In the genomic region with DNA sequence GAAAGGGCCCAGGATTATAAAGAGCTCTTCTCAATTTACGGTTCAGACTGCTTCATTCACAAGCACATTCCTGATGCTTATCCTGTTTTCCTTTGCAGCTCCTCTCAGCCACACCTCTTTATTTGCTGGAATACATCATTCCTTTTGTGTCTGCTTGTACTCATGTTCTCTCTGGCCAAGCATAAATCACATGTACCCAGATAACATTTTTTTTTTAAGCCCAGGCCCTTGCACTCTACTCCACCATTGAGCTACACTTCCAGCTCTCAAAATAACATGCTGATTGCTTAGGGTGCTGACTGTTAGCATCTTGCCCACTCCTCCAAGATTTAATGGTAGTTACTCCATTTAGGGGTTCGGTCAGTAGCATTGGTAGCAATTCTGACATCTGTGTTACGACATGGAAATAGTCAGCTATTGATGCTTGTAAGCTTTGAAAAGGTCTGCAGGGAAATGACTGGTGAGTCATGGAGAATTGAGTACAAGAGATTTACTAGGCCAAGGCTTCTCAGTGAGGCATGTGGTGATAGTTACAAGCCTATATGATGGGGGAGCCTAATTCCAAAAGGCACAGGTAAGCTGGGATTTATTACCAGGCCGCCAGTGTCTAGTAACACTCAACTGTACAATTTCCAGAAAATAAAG, we compare ENCODE assay signal across 8 mouse cellular contexts. TPM values are rescaled to one million over a fixed set of nuclear protein-coding genes. Genes with fewer than 3 reads are reported as not detected.
DNase-seq lines count a peak whose midpoint lies in the region; ATAC-seq and TF ChIP-seq lines count a peak whose summit lies in the region.

No protein-coding gene starts in this region.

- H3K4me2 ChIP-seq in neural tube, embryonic 14.5 days (ENCODE audit: low read depth, low read length): peak overlapping the region; percentile 66

- H3K27ac ChIP-seq in left cerebral cortex, adult 2 months: no peak overlapping the region
- no peak overlapping the region for H3K27ac ChIP-seq in embryonic fibroblast, embryonic 13.5 days (ENCODE audit: insufficient read depth, low read length)
- no peak overlapping the region for H3K27ac ChIP-seq in limb, embryonic 10.5 days
- H3K27ac ChIP-seq in neural tube, embryonic 14.5 days (ENCODE audit: low read depth, low read length): no peak overlapping the region

- peaks cover 4% of the 10 kb centered on the region; the same call in 1 of the 2 replicates for H3K4me1 ChIP-seq in embryonic fibroblast, embryonic 13.5 days (ENCODE audit: control insufficient read depth, insufficient read depth, low read length)
- peaks cover 28% of the 10 kb centered on the region for H3K4me1 ChIP-seq in limb, embryonic 10.5 days
- H3K4me1 ChIP-seq in neural tube, embryonic 14.5 days (ENCODE audit: control insufficient read depth, insufficient read depth, low read length): peaks cover 20% of the 10 kb centered on the region; the same call in 1 of the 2 replicates

- no peak for DNase-seq in left cerebral cortex, adult 2 months (ENCODE audit: extremely low spot score in 1 of 2, low spot score in 2 of 2)
- no peak for DNase-seq in left cerebral cortex, postnatal 10 days (ENCODE audit: extremely low spot score in 1 of 2, low spot score in 2 of 2)
- DNase-seq in limb, embryonic 10.5 days (ENCODE audit: low spot score): no peak
- DNase-seq in cerebellum, postnatal 4 days (ENCODE audit: low spot score in 2 of 2): no peak
- DNase-seq in adrenal gland, postnatal 36 days: no peak
- DNase-seq in gastrocnemius, adult 18-20 months (ENCODE audit: low spot score): no peak

- no peak for TF ChIP-seq POLR2A in embryonic fibroblast, embryonic 13.5 days (IDR thresholded peaks at IDR 0.05; ENCODE audit: low read depth, low read length)

- no peak for TF ChIP-seq CTCF in left cerebral cortex, adult 2 months (IDR thresholded peaks at IDR 0.05)
- no peak for TF ChIP-seq CTCF in embryonic fibroblast, embryonic 13.5 days (IDR thresholded peaks at IDR 0.05; ENCODE audit: borderline replicate concordance, insufficient read depth, low read length)

- 79% methylated on average over 4 of the region's 4 CpGs for WGBS in limb, embryonic 10.5 days
- WGBS in neural tube, embryonic 14.5 days: 50% methylated on average over 4 of the region's 4 CpGs

- intact Hi-C loops in left cerebral cortex, adult 2 months (cut with DNase I): no loop called here
- intact Hi-C loops in left cerebral cortex, postnatal 10 days (cut with DNase I): no loop called here

- H3K9ac ChIP-seq in neural tube, embryonic 14.5 days (replicated peaks; ENCODE audit: low read depth, low read length): no peak overlapping the region; the same call in 1 of the 2 replicates

- H3K4me3 ChIP-seq in left cerebral cortex, adult 2 months: peak overlapping the region; percentile 86
- peak overlapping the region; percentile 63 for H3K4me3 ChIP-seq in embryonic fibroblast, embryonic 13.5 days (ENCODE audit: insufficient read depth, low read length)
- peak overlapping the region; percentile 89 for H3K4me3 ChIP-seq in limb, embryonic 10.5 days
- peak overlapping the region; percentile 54 for H3K4me3 ChIP-seq in neural tube, embryonic 14.5 days (ENCODE audit: low read depth, low read length)

- ATAC-seq in neural tube, embryonic 14.5 days (ENCODE audit: low read depth): no peak

- H3K27me3 ChIP-seq in limb, embryonic 10.5 days (ENCODE audit: low read depth, poor library complexity, severe bottlenecking): no peaks in the 10 kb centered on the region
- H3K27me3 ChIP-seq in neural tube, embryonic 14.5 days (ENCODE audit: control insufficient read depth, insufficient read depth, low read length): no peaks in the 10 kb centered on the region

- H3K9me3 ChIP-seq in limb, embryonic 10.5 days (replicated peaks): no peaks in the 10 kb centered on the region
- no peaks in the 10 kb centered on the region for H3K9me3 ChIP-seq in neural tube, embryonic 14.5 days (ENCODE audit: control insufficient read depth, low read length)

- peaks cover 30% of the 10 kb centered on the region for H3K36me3 ChIP-seq in limb, embryonic 10.5 days
- H3K36me3 ChIP-seq in neural tube, embryonic 14.5 days (ENCODE audit: control insufficient read depth, insufficient read depth, low read length): peaks cover 17% of the 10 kb centered on the region; the same call in 1 of the 2 replicates

RNA-seq across cellular contexts. Expression of gene D930007J09Rik, which starts 1.2 kb away (rescaled TPM):
- not detected for total RNA-seq in left cerebral cortex, adult 2 months (2021)
- 1 to 10 TPM; 1.5 to 2.1 TPM for total RNA-seq in left cerebral cortex, postnatal 10 days (2021)
- not detected in 2 replicates for polyA plus RNA-seq in embryonic fibroblast, embryonic 13.5 days (2011; ENCODE audit: insufficient read length, low read depth, missing spikeins)
- polyA plus RNA-seq in limb, embryonic 10.5 days (2016; fragmentation: Nextera tagmentation; extraction: Ambion mirVana): not detected in 2 replicates
- polyA plus RNA-seq in neural tube, embryonic 14.5 days (2014; fragmentation: Nextera tagmentation; extraction: Ambion mirVana): not detected in 2 replicates
- not detected for total RNA-seq in adrenal gland, postnatal 36 days (2021)
- total RNA-seq in gastrocnemius, adult 18-20 months (2021): not detected

RNA-seq across cellular contexts. Expression of gene Wrnip1, which starts 2.0 kb away (rescaled TPM):
- 10 to 100 TPM; 57.0 to 63.4 TPM for total RNA-seq in left cerebral cortex, adult 2 months (2021)
- 10 to 100 TPM; 55.7 to 57.6 TPM for total RNA-seq in left cerebral cortex, postnatal 10 days (2021)
- 27.2 and 29.5 TPM in 2 replicates for polyA plus RNA-seq in embryonic fibroblast, embryonic 13.5 days (2011; ENCODE audit: insufficient read length, low read depth, missing spikeins)
- 14.8 and 20.6 TPM in 2 replicates for polyA plus RNA-seq in limb, embryonic 10.5 days (2016; fragmentation: Nextera tagmentation; extraction: Ambion mirVana)
- 25.6 and 29.0 TPM in 2 replicates for polyA plus RNA-seq in neural tube, embryonic 14.5 days (2014; fragmentation: Nextera tagmentation; extraction: Ambion mirVana)
- 10 to 100 TPM; 37.0 to 48.8 TPM for total RNA-seq in adrenal gland, postnatal 36 days (2021)
- 1 to 10 TPM; 5.9 to 6.1 TPM for total RNA-seq in gastrocnemius, adult 18-20 months (2021)

RNA-seq across cellular contexts. Expression of gene Mylk4, which starts 20.1 kb away (rescaled TPM):
- total RNA-seq in left cerebral cortex, adult 2 months (2021): under 1 TPM; 0.07 to 0.16 TPM
- under 1 TPM; 0.47 to 0.62 TPM for total RNA-seq in left cerebral cortex, postnatal 10 days (2021)
- polyA plus RNA-seq in embryonic fibroblast, embryonic 13.5 days (2011; ENCODE audit: insufficient read length, low read depth, missing spikeins): not detected in 2 replicates
- polyA plus RNA-seq in limb, embryonic 10.5 days (2016; fragmentation: Nextera tagmentation; extraction: Ambion mirVana): 0.13 and 0.26 TPM in 2 replicates
- 0.28 TPM in 1 of 2 replicates, not detected in the other for polyA plus RNA-seq in neural tube, embryonic 14.5 days (2014; fragmentation: Nextera tagmentation; extraction: Ambion mirVana)
- not detected for total RNA-seq in adrenal gland, postnatal 36 days (2021)
- 1,000 to 10,000 TPM; 1,080 to 1,440 TPM for total RNA-seq in gastrocnemius, adult 18-20 months (2021)

RNA-seq across cellular contexts. Expression of gene Serpinb1a, which starts 47.2 kb away (rescaled TPM):
- total RNA-seq in left cerebral cortex, adult 2 months (2021): 1 to 10 TPM; 2.6 to 4.6 TPM
- total RNA-seq in left cerebral cortex, postnatal 10 days (2021): 1 to 10 TPM; 1.5 to 2.3 TPM
- 12.6 and 22.7 TPM in 2 replicates for polyA plus RNA-seq in embryonic fibroblast, embryonic 13.5 days (2011; ENCODE audit: insufficient read length, low read depth, missing spikeins)
- polyA plus RNA-seq in limb, embryonic 10.5 days (2016; fragmentation: Nextera tagmentation; extraction: Ambion mirVana): 0.46 and 2.1 TPM in 2 replicates
- polyA plus RNA-seq in neural tube, embryonic 14.5 days (2014; fragmentation: Nextera tagmentation; extraction: Ambion mirVana): 0.54 and 2.6 TPM in 2 replicates
- 100 to 1,000 TPM in 1 of 2 experiments, 1 to 10 TPM in 1; 8.7 to 154 TPM for total RNA-seq in adrenal gland, postnatal 36 days (2021)
- total RNA-seq in gastrocnemius, adult 18-20 months (2021): 1 to 10 TPM; 3.2 to 5.3 TPM

Comparison
In these comparisons a context has a peak if more than half of its experiments do, and no peak if none do; other contexts are left out.
1. RNA of gene Wrnip1, which starts 2.0 kb away (total RNA-seq): 57.0 to 63.4 TPM in left cerebral cortex, adult 2 months, 55.7 to 57.6 TPM in left cerebral cortex, postnatal 10 days and 37.0 to 48.8 TPM in adrenal gland, postnatal 36 days; 5.9 to 6.1 TPM in gastrocnemius, adult 18-20 months; every median in the first group is over 4 times any median in the second.
2. RNA of gene Mylk4, which starts 20.1 kb away (total RNA-seq): 1,080 to 1,440 TPM in gastrocnemius, adult 18-20 months; 0.47 to 0.62 TPM in left cerebral cortex, postnatal 10 days, 0.07 to 0.16 TPM in left cerebral cortex, adult 2 months and not detected in adrenal gland, postnatal 36 days; every median in the first group is over 100 times any median in the second.
3. Peak in every context shown above with its lines, with median percentiles within 50 percentile points of each other: H3K4me3 ChIP-seq.